Mouse (Mus musculus) stomach, embryonic 15.5 days (tissue): ENCODE results near the gene Slc7a5. TPM values are rescaled to one million over a fixed set of nuclear protein-coding genes. Genes with fewer than 3 reads are reported as not detected.

Experiments used
- ATAC-seq: fragments of 200-750 bp; cut with Nextera tagmentation; 2 replicates; pipeline ENCODE4 v1.8.0; 2017; ENCODE audit warnings: low read depth, moderate number of reproducible peaks, moderate TSS enrichment; ENCODE audit not compliant: insufficient read depth, low FRiP score
- H3K27ac ChIP-seq: fragments of 300-500 bp; sonication (generic); 2 replicates; pipeline ENCODE4 v1.5.1; 2015; ENCODE audit warnings: mild to moderate bottlenecking, inconsistent platforms
- H3K27me3 ChIP-seq: fragments of 300-500 bp; sonication (generic); replicated peaks from 2 replicates; pipeline ENCODE4 v1.6.1; 2015; ENCODE audit warnings: inconsistent platforms
- H3K36me3 ChIP-seq: fragments of 300-500 bp; sonication (generic); 2 replicates; pipeline ENCODE4 v1.6.1; 2015; ENCODE audit warnings: inconsistent platforms
- H3K4me1 ChIP-seq: fragments of 300-500 bp; sonication (generic); 2 replicates; pipeline ENCODE4 v1.6.1; 2015; ENCODE audit warnings: inconsistent platforms
- H3K4me2 ChIP-seq: fragments of 300-500 bp; sonication (generic); 2 replicates; pipeline ENCODE4 v1.6.1; 2015; ENCODE audit warnings: mild to moderate bottlenecking, inconsistent platforms
- H3K4me3 ChIP-seq: fragments of 300-500 bp; sonication (generic); replicated peaks from 2 replicates; pipeline ENCODE4 v1.5.1; 2015; ENCODE audit warnings: inconsistent platforms
- H3K9ac ChIP-seq: fragments of 300-500 bp; sonication (generic); 2 replicates; pipeline ENCODE4 v1.6.1; 2015; ENCODE audit warnings: inconsistent platforms
- H3K9me3 ChIP-seq: fragments of 300-500 bp; sonication (generic); 2 replicates; pipeline ENCODE4 v1.6.1; 2016; ENCODE audit warnings: inconsistent platforms
- WGBS: fragments of 180-500 bp; shearing (Covaris S2); methylation state at CpG from one replicate; pipeline ENCODE4 v1.1.7; 2015; 5-methylcytosine and 5-hydroxymethylcytosine counted together
- polyA plus RNA-seq: library from polyadenylated mRNA; unstranded; fragments of >200 nt; fragmentation: Nextera tagmentation; extraction: Ambion mirVana; gene quantifications from 2 replicates; pipeline ENCODE4 v1.2.1, GENCODE M21; 2015

Slc7a5 gene
- polyA plus RNA-seq, 1 experiment from 2014 or later, result 22.7 TPM

GRCm38 (mm10) chr8:121904999-121905398 is 2.5 kb downstream of the Slc7a5 start:
- Histone ChIP-seq H3K4me1 (peaks cover 33% of the 10 kb centered on the region), H3K27me3 (no peaks in the 10 kb centered on the region), H3K9me3 (no peaks in the 10 kb centered on the region), H3K4me3 (peak overlapping the region; percentile 65), H3K4me2 (peak overlapping the region; percentile 97; the same call in 1 of the 2 replicates), H3K36me3 (no peaks in the 10 kb centered on the region), H3K27ac (no peak overlapping the region), H3K9ac (0 out of 2 replicates have a peak overlapping the region, but pooled peaks have one; percentile 7)
- no peak for ATAC-seq
- WGBS, result 90% methylated on average over 9 of the region's 9 CpGs

- Histone ChIP-seq H3K9ac (no peak overlapping the region), H3K9me3 (no peaks in the 10 kb centered on the region), H3K27ac (no peak overlapping the region), H3K36me3 (no peaks in the 10 kb centered on the region), H3K4me1 (peaks cover 34% of the 10 kb centered on the region), H3K4me3 (no peak overlapping the region), H3K27me3 (no peaks in the 10 kb centered on the region), H3K4me2 (no peak overlapping the region; the same call in 1 of the 2 replicates)
- 65% methylated on average over 6 of the region's 6 CpGs for WGBS
- ATAC-seq, result no peak
These were observed 3.5 kb downstream of the Slc7a5 start for GRCm38 (mm10) chr8:121903977-121904376.

GRCm38 (mm10) chr8:121901498-121902236 is 5.8 kb downstream of the Slc7a5 start:
- Histone ChIP-seq H3K4me3 (no peak overlapping the region), H3K36me3 (no peaks in the 10 kb centered on the region), H3K27me3 (no peaks in the 10 kb centered on the region), H3K9ac (no peak overlapping the region), H3K27ac (0 out of 2 replicates have a peak overlapping the region, but pooled peaks have one; percentile 13), H3K9me3 (no peaks in the 10 kb centered on the region), H3K4me1 (peaks cover 53% of the 10 kb centered on the region), H3K4me2 (no peak overlapping the region)
- ATAC-seq, result no peak
- 43% methylated on average over 8 of the region's 8 CpGs for WGBS

- H3K4me1 ChIP-seq, result peaks cover 51% of the 10 kb centered on the region
- ATAC-seq, result peak; percentile 73
- WGBS, result 73% methylated on average over 18 of the region's 18 CpGs
- no peaks in the 10 kb centered on the region for H3K27me3 ChIP-seq
- no peak overlapping the region for H3K9ac ChIP-seq
- H3K4me2 ChIP-seq, result peak overlapping the region; percentile 49; the same call in 1 of the 2 replicates
- H3K9me3 ChIP-seq, result no peaks in the 10 kb centered on the region
- peak overlapping the region; percentile 96 for H3K27ac ChIP-seq
- no peaks in the 10 kb centered on the region for H3K36me3 ChIP-seq
- no peak overlapping the region for H3K4me3 ChIP-seq
These were observed 8.1 kb downstream of the Slc7a5 start for GRCm38 (mm10) chr8:121899180-121900044.

- Histone ChIP-seq H3K27ac (peak overlapping the region; percentile 96), H3K36me3 (no peaks in the 10 kb centered on the region), H3K9ac (no peak overlapping the region), H3K27me3 (no peaks in the 10 kb centered on the region), H3K4me3 (0 out of 2 replicates have a peak overlapping the region, but pooled peaks have one; percentile 9), H3K4me2 (peak overlapping the region; percentile 49), H3K4me1 (peaks cover 51% of the 10 kb centered on the region), H3K9me3 (no peaks in the 10 kb centered on the region)
- WGBS, result 9% methylated on average over 4 of the region's 4 CpGs
- peak; percentile 92 for ATAC-seq
These were observed 9.0 kb downstream of the Slc7a5 start for GRCm38 (mm10) chr8:121898401-121898931.

GRCm38 (mm10) chr8:121897871-121898381 is 9.6 kb downstream of the Slc7a5 start:
- no peak overlapping the region for H3K9ac ChIP-seq
- peaks cover 51% of the 10 kb centered on the region for H3K4me1 ChIP-seq
- WGBS, result 15% methylated on average over 7 of the region's 7 CpGs

GRCm38 (mm10) chr8:121897205-121897604 is 10.3 kb downstream of the Slc7a5 start:
- no peak for ATAC-seq
- Histone ChIP-seq H3K4me1 (peaks cover 47% of the 10 kb centered on the region), H3K27me3 (no peaks in the 10 kb centered on the region), H3K9ac (no peak overlapping the region), H3K4me3 (no peak overlapping the region), H3K9me3 (no peaks in the 10 kb centered on the region), H3K36me3 (no peaks in the 10 kb centered on the region), H3K27ac (peak overlapping the region; percentile 96), H3K4me2 (peak overlapping the region; percentile 49; the same call in 1 of the 2 replicates)
- WGBS, result 63% methylated on average over 9 of the region's 9 CpGs

More at GRCm38 (mm10) chr8:121897871-121898381, 9.6 kb downstream of the Slc7a5 start:
- Histone ChIP-seq H3K36me3 (no peaks in the 10 kb centered on the region), H3K27ac (peak overlapping the region; percentile 96), H3K4me3 (0 out of 2 replicates have a peak overlapping the region, but pooled peaks have one; percentile 9), H3K4me2 (peak overlapping the region; percentile 49), H3K27me3 (no peaks in the 10 kb centered on the region), H3K9me3 (no peaks in the 10 kb centered on the region)
- ATAC-seq, result peak; percentile 25

- no peak for ATAC-seq
- 50% methylated on average over 12 of the region's 12 CpGs for WGBS
These were observed 10.9 kb downstream of the Slc7a5 start for GRCm38 (mm10) chr8:121896476-121897145.

GRCm38 (mm10) chr8:121895910-121896309 is 11.6 kb downstream of the Slc7a5 start:
- no peak overlapping the region for H3K4me3 ChIP-seq
- ATAC-seq, result no peak
- no peak overlapping the region for H3K9ac ChIP-seq
- no peak overlapping the region for H3K27ac ChIP-seq
- H3K4me2 ChIP-seq, result no peak overlapping the region
- H3K9me3 ChIP-seq, result no peaks in the 10 kb centered on the region
- no peaks in the 10 kb centered on the region for H3K36me3 ChIP-seq
- H3K27me3 ChIP-seq, result no peaks in the 10 kb centered on the region
- peaks cover 35% of the 10 kb centered on the region for H3K4me1 ChIP-seq
- WGBS, result 70% methylated on average over 7 of the region's 7 CpGs

More at GRCm38 (mm10) chr8:121896476-121897145, 10.9 kb downstream of the Slc7a5 start:
- no peak overlapping the region for H3K4me2 ChIP-seq
- no peaks in the 10 kb centered on the region for H3K27me3 ChIP-seq
- H3K9ac ChIP-seq, result no peak overlapping the region
- H3K9me3 ChIP-seq, result no peaks in the 10 kb centered on the region
- H3K36me3 ChIP-seq, result no peaks in the 10 kb centered on the region
- H3K4me3 ChIP-seq, result no peak overlapping the region
- H3K27ac ChIP-seq, result peak overlapping the region; percentile 96
- H3K4me1 ChIP-seq, result peaks cover 41% of the 10 kb centered on the region

- Histone ChIP-seq H3K4me3 (no peak overlapping the region), H3K4me1 (peaks cover 29% of the 10 kb centered on the region), H3K27me3 (no peaks in the 10 kb centered on the region), H3K27ac (no peak overlapping the region), H3K9me3 (no peaks in the 10 kb centered on the region), H3K9ac (no peak overlapping the region), H3K36me3 (no peaks in the 10 kb centered on the region), H3K4me2 (no peak overlapping the region)
- ATAC-seq, result no peak
- 83% methylated on average over 5 of the region's 5 CpGs for WGBS
These were observed 14.6 kb downstream of the Slc7a5 start for GRCm38 (mm10) chr8:121892875-121893274.
